Mouse (Mus musculus) urinary bladder, postnatal 25 days (tissue): ENCODE measurements at regions not wholly inside any gene's neighbourhood (a gene's known extent, or its start where the extent isn't known, plus 50 kb on each side); places are given as distances from the start of the nearest gene placed in this dataset.
A peak's percentile ranks its signal among the peaks of the same experiment; 100 is the strongest.

Experiments
- DNase-seq: peaks from one replicate; pipeline ENCODE4 v3.0.0; 2022; ENCODE audit warnings: low spot score

GRCm38 (mm10) chrX:33416321-33416720 is 103.1 kb downstream of the Btbd35f12 start:
- peak; percentile 32 for DNase-seq
